Mouse (Mus musculus) adrenal gland, postnatal 25 days (tissue): ENCODE data around the gene Ubald2. TPM values are rescaled to one million over a fixed set of nuclear protein-coding genes. Genes with fewer than 3 reads are reported as not detected.
"Not testable (repeated sequence)": the region's sequence is repeated elsewhere in the genome, so short reads cannot be mapped to it uniquely, and the experiment has no call there.

Experiments
- DNase-seq: peaks from one replicate; pipeline ENCODE4 v3.0.0; 2021; ENCODE audit warnings: mixed read lengths
- total RNA-seq: library from RNA; stranded (reverse); gene quantifications from 2 replicates; pipeline ENCODE4 v1.2.3, GENCODE M21; 2021

Gene Ubald2
- total RNA-seq, 1 experiment from 2014 or later: 48.4 TPM

DNA sequence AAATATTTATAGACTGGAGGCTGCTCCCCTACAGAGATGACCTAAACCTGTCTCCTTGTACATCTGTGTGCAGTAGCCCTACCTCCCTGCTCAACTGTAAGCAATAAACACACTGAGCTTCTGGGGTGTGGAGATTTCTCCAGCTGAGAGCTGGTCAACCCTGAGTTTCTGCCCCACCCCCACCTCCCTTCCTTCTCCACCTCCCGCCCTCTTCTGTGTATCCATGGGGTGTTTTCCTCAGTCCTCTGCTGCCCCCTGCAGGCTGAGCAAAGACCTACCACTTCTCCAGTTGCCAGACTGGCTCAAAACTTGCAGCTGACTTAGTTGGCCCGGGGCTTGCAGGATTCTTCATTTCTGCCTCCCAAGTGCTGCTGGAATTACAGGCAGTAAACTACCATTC is 29.9 kb downstream of the Ubald2 start:
- peak; percentile 88 for DNase-seq

DNA sequence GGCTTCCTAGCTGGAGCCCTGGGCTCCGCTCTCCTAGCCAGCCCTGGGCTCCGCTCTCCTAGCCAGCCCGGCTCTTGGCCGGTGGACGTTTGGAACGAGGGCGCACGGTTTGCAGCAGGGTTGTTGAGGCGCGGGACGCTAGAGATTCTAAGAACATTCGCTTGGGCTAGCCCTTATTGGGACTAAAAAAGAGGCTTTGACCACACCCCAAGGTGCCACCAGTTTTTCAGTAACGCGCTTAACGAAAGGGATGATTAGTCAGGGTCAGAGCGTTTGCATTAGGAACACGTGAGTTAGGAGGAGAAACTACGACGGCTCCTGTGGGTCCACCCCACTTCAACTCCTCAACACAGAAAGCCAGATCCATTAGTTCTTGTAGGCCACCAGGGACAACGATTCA is 32.2 kb downstream of the Ubald2 start, which contains the start of gene Qrich2:
Gene Qrich2 (minus strand): TSS at position 101 of the 400 bp plus-strand sequence.
- no peak for DNase-seq

DNA sequence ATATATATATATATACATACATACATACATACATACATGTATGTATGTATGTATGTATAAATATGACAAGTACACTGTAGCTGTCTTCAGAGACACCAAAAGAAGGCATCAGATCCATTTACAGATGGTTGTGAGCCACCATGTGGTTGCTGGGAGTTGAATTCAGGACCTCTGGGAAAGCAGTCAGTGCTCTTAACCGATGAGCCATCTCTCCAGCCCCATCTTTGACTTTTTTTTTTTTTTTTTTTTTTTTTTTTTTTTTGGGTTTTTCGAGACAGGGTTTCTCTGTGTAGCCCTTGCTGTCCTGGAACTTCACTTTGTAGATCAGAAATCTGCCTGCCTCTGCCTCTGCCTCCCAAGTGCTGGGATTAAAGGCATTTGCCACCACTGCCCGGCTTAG is 34.4 kb downstream of the Ubald2 start:
- DNase-seq: not testable (repeated sequence)

DNA sequence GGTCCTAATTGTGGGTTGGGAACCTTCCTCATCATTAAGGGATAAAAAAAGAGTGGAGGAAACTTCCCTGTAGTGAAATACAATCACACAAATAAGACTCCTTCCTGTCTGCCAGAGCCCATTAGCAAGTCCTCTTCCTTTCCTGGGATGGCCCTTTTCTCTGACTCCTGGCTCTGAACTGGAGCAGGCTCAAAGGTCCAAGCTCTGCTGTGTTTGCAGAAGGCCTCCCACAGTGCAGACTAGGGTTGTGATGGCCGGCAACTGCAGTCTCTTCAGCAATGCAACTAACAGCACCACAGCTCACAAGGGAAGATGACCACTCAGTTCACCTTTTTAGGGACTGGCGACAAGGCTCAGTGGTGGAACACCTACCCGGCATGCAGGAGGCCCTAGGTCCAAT is 36.4 kb downstream of the Ubald2 start:
- no peak for DNase-seq

DNA sequence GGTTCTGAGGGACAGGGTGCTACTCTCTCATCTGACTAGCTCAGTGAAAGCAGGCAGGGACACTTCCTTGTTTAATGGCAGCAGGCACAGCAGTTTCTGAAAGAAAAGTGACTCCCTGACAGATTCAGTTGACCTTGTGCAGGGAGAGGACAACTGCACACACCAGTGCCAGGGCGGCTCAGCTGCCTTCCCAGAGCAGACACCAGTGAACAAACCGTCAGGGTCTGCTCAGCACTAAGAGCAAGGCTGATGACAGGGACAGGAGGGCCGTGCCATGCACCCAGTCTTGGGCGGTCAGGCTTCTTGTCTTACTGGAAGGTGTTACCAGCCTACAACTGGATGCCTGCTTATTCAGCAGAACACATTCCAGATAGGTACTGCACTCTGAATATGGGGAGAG is 37.0 kb downstream of the Ubald2 start:
- no peak for DNase-seq

DNA sequence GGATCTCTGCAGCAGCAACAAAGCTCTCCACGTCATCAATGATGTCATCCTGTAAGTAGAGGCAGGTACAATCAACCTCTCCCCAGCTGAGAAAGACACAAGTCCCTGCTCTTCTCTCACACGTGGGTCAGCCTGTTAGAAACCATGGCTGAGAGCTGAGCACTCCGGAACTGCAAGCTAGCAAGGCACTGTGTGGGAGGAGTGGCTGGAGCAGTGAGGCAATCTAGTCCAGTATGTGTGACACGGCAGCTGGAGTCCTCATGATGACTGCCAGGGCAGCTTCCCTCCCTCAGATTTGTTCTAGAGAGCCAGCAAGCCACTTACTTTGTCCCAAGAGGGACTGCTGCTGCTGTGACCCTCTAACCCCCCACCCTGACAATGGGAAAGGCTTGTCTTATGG is 38.4 kb downstream of the Ubald2 start:
- no peak for DNase-seq

DNA sequence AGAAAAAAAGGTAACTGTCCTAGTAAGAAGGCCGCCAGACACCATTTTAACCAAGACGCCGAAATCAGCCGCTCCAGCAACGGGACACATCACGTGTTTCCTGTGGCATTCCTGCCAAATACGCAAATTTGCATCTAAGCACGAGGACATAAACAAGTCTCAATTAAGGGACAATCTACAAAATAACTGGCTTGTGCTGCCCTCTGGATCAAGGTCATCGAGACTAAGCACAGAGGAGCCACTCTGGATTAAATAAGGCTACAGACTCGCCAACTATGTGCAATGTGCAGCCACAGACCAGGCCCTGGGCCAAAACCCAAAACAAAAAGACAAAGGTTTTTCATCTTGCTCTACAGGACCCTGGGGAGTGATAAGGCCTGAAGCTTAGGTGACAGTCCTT is 42.1 kb downstream of the Ubald2 start:
- no peak for DNase-seq

DNA sequence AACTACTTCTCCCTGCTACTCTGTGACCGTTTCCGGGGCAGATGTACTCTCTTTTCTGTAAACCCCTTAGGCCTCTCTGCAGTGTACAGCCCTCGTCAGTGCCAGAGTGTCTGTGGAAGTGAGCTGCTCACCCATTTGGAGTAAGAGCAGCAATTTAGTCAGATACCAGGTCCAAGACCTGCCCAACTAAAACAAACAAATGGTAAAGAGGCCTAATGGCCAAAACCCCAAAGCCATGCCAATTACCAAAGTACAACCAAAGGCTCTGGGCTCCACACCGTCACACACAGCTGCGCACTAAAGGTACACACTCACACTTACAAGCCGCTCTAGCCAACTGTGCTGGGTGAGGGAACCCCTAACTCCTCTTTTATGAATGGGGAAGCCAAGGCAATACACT is 42.8 kb downstream of the Ubald2 start:
- no peak for DNase-seq

DNA sequence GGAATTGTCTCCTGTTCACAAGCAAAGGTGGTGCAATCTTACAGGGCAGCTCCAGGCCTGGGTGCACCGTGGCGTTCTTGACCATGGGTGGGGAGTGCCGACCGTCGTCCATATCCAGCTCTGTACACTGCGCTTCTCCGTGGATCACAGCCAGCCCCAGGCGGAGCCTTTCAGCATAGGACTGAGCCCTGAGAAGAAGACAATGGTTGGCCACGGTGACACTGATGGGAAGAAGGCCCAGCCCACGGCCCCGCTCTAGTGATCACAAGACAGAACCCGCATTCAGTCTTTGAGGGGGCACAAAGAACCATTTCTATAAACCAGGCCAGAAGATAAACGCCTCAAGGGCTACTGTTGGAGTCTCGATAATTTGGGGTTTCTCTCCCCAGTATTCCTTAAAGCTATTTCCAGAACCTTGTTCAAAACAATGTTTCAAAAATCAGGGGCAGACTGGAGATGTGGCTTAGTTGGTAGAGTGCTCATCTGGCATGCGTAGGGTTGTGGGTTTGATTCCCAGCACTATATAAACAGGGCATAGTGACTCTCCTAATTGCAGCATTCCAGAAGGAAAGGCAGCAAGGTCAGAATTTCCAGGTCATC is 43.4 kb downstream of the Ubald2 start:
- DNase-seq: no peak

DNA sequence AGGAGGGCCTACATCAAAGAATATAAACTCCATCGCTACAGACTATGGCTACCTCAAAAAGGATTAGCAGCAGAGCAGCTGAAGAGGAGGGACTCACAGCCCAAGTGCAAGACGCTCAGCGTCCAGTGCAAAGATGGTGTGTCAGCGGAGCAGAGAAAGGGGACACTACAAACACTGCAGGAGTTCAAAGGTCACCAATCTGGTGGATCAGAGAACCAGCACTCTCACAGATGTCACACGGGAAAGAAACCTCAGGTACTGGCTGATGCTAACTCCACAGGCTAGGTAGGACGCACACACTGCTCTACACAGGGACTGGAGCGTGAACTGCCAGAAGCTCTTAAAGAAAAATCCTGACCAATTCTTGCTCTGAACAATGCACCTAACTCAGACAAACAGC is 45.1 kb downstream of the Ubald2 start:
- DNase-seq: no peak

DNA sequence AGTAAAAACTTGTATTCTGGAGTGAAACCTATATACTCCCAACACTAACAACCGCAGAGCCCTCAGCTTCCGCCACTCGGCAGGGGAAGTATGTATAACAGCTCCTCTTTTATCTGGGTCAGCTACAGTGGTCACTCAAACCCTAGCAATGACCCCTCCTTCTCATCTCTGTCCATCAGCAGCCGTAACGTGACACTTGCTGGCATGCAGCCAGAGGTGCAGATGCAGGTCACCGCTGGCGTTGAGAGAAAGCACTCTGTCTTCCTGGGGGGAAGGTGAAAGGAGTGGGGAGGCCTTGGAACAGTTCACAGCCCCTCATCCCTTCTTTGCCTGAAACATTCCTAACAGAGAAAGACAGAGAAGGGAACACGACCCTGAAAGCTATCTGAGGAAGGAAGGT is 45.9 kb downstream of the Ubald2 start:
- no peak for DNase-seq

DNA sequence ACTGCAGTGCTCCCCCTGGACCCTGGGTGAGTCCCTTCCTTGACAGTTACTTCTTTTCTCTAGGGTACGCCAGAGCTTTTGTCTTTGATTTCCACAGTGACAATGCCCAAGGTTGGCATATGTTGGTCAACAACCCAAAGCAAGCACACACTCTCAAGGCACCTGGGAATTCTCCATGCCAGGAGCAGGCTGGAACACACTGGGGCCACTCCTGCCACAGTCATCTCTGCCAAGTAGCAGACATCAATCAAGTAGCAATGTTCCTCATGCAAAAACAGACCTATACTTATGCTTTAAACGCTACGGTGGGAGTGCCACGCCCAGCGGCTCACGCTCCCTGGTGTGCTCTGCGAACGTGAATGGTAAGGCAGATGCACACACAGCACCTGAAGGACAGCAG is 47.1 kb downstream of the Ubald2 start:
- no peak for DNase-seq

DNA sequence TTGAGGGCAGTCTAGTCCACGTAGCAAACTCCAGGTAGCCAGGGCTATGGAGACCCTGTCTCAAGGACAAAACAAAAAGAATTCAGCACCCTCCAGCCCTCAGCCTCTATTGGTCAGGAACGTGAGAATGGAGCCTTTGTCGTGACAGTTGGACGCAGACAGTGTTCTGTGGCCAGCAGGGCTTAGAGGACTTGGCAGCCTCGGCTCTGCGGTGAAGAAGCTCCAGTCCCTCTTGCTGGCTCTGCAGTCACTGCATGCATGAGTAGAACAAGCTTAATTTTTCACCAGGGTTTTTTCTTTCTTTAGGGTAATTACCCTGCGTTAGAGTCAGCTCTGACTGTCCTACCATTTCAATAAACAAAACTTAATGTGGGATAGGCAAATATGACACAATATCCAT is 47.9 kb downstream of the Ubald2 start:
- DNase-seq: no peak

DNA sequence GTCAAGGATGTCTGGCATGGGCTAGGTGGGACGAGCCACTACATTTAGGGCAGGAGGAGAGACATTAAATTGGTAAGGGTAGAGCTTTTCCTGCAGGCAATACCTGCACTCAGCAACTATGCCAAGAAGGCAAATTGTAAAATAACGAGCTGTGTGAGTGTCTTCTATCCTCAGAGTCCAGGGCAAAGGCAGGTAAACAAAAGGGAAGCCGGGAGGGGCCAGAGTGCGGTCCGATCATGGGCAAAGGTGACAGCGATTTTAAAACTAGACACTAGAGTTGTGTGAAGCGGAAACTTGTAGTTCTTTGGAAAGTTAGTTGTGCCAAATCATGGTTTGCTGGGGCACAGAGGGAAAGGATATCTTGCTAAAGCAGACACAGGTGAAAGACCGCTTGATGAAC is 50.4 kb downstream of the Ubald2 start:
- no peak for DNase-seq

DNA sequence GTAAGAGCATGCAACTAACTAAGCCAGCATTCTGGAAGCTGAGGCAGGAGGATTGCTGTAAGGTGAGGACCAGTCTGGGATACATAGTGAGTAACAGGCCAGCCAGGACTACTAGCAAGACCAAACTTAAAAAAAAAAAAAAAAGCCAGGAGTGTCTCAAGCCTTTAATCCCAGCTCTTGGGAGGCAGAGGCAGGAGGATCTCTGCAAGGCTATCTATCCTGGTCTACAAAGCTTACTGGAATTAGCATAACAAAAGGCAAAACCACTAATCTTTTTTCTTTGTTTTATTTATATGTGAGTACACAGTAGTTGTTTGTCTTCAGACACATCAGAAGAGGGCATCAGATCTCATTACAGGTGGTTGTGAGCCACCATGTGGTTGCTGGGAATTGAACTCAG is 54.3 kb downstream of the Ubald2 start:
- no peak for DNase-seq

Other genes starting within 250 kb of the Ubald2 start
- gene Ten1, start 235.2 kb upstream of the Ubald2 start, total RNA-seq: 21.5 and 27.1 TPM in 2 replicates
- 182 and 184 TPM in 2 replicates for gene Acox1, start 235.0 kb upstream of the Ubald2 start, total RNA-seq
- gene Evpl, start 196.0 kb upstream of the Ubald2 start, total RNA-seq: 1.00 and 1.5 TPM in 2 replicates
- gene Srp68, start 159.9 kb upstream of the Ubald2 start, total RNA-seq: 68.1 and 70.9 TPM in 2 replicates
- not detected in 2 replicates for gene Galr2, start 153.2 kb upstream of the Ubald2 start, total RNA-seq
- 53.6 and 77.1 TPM in 2 replicates for gene Exoc7, start 126.9 kb upstream of the Ubald2 start, total RNA-seq
- gene Foxj1, start 98.7 kb upstream of the Ubald2 start, total RNA-seq: 0.15 TPM in 1 of 2 replicates, not detected in the other
- 8.5 and 8.9 TPM in 2 replicates for gene Rnf157, start 21.1 kb upstream of the Ubald2 start, total RNA-seq
- not detected in 2 replicates for gene Qrich2, start 32.1 kb downstream of the Ubald2 start, total RNA-seq
- 112 TPM in 2 replicates for gene Prpsap1, start 60.1 kb downstream of the Ubald2 start, total RNA-seq
- gene Sphk1, start 96.8 kb downstream of the Ubald2 start, total RNA-seq: 0.57 and 1.5 TPM in 2 replicates
- 32.7 and 34.1 TPM in 2 replicates for gene Ube2o, start 147.4 kb downstream of the Ubald2 start, total RNA-seq
- not detected in 2 replicates for gene Aanat, start 152.3 kb downstream of the Ubald2 start, total RNA-seq
- gene Rhbdf2, start 192.9 kb downstream of the Ubald2 start, total RNA-seq: 17.7 and 24.6 TPM in 2 replicates
- gene Prcd, start 219.4 kb downstream of the Ubald2 start, total RNA-seq: 9.2 and 13.0 TPM in 2 replicates
- 18.7 and 25.4 TPM in 2 replicates for gene Cygb, start 220.2 kb downstream of the Ubald2 start, total RNA-seq